Mouse (Mus musculus) hindbrain, embryonic 15.5 days (tissue): Measurements from ENCODE around the gene Gca. TPM values are rescaled to one million over a fixed set of nuclear protein-coding genes. Genes with fewer than 3 reads are reported as not detected.

Experiments used
- ATAC-seq: fragments of 200-750 bp; cut with Nextera tagmentation; 2 replicates; pipeline ENCODE4 v1.8.0; 2017; ENCODE audit warnings: low read depth, moderate number of reproducible peaks, moderate TSS enrichment; ENCODE audit not compliant: low FRiP score
- H3K27ac ChIP-seq: fragments of 300-500 bp; sonication (generic); replicated peaks from 2 replicates; pipeline ENCODE4 v1.5.1; 2015; ENCODE audit warnings: mild to moderate bottlenecking, inconsistent platforms
- H3K27me3 ChIP-seq: fragments of 300-500 bp; sonication (generic); 2 replicates; pipeline ENCODE4 v1.6.1; 2015; ENCODE audit warnings: control low read depth, inconsistent platforms
- H3K36me3 ChIP-seq: fragments of 300-500 bp; sonication (generic); 2 replicates; pipeline ENCODE4 v1.6.1; 2015; ENCODE audit warnings: control low read depth, inconsistent platforms
- H3K4me1 ChIP-seq: fragments of 300-500 bp; sonication (generic); replicated peaks from 2 replicates; pipeline ENCODE4 v1.6.1; 2015; ENCODE audit warnings: control low read depth, inconsistent platforms
- H3K4me2 ChIP-seq: fragments of 300-500 bp; sonication (generic); 2 replicates; pipeline ENCODE4 v1.6.1; 2015; ENCODE audit warnings: moderate library complexity, mild to moderate bottlenecking, inconsistent platforms
- H3K4me3 ChIP-seq: fragments of 300-500 bp; sonication (generic); 2 replicates; pipeline ENCODE4 v1.5.1; 2015; ENCODE audit warnings: mild to moderate bottlenecking, inconsistent platforms
- H3K9ac ChIP-seq: fragments of 300-500 bp; sonication (generic); 2 replicates; pipeline ENCODE4 v1.6.1; 2015; ENCODE audit warnings: inconsistent platforms
- H3K9me3 ChIP-seq: fragments of 300-500 bp; sonication (generic); 2 replicates; pipeline ENCODE4 v1.6.1; 2016; ENCODE audit warnings: control low read depth, inconsistent platforms
- WGBS: fragments of 180-500 bp; shearing (Covaris S2); methylation state at CpG from one replicate; pipeline ENCODE4 v1.1.7; 2015; 5-methylcytosine and 5-hydroxymethylcytosine counted together
- polyA plus RNA-seq: library from polyadenylated mRNA; unstranded; fragments of >200 nt; fragmentation: Nextera tagmentation; extraction: Ambion mirVana; gene quantifications from 2 replicates; pipeline ENCODE4 v1.2.1, GENCODE M21; 2015

Gca gene
- polyA plus RNA-seq, 1 experiment from 2014 or later = 4.5 TPM

DNA sequence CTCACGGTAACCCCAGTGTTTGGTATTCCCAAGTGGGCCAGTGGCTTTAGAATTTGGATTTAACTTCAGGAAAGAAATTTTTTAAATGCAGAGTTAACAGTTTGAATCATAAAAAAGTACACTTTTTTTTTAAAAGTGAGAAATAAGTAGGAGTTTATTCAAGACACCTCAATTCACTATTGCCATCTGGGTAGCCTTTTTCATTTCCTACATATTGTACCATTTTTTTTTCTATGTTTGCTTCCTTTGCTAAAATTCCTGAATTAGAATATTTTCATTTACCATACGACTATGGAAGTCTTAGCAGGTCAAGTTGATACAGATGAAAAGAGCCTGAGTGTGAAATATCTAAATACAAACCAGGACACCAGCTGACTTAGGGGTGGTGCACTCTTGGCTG, 79.0 kb downstream of the Gca start:
- no peaks in the 10 kb centered on the region for H3K9me3 ChIP-seq
- no peak for ATAC-seq
- no peaks in the 10 kb centered on the region for H3K36me3 ChIP-seq
- H3K27me3 ChIP-seq = no peaks in the 10 kb centered on the region
- no peak overlapping the region for H3K27ac ChIP-seq
- H3K4me2 ChIP-seq = no peak overlapping the region
- H3K9ac ChIP-seq = no peak overlapping the region
- no peak overlapping the region for H3K4me3 ChIP-seq
- WGBS = 83% methylated on average over 2 of the region's 2 CpGs
- no peaks in the 10 kb centered on the region for H3K4me1 ChIP-seq

Other genes starting within 250 kb of the Gca start
- 0.39 and 0.83 TPM in 2 replicates for gene Gcg, start 180.6 kb upstream of the Gca start, polyA plus RNA-seq
- gene Fap, start 90.2 kb upstream of the Gca start, polyA plus RNA-seq = 0.74 and 1.6 TPM in 2 replicates
- 1.7 and 1.8 TPM in 2 replicates for gene Ifih1, start 18.0 kb upstream of the Gca start, polyA plus RNA-seq